Mouse (Mus musculus) adipocyte (in vitro differentiated cells): ENCODE data around the gene Slc35f3.

Source experiments
- DNase-seq: peaks from one replicate; pipeline ENCODE4 v3.0.0-alpha.2; 2016; ENCODE audit warnings: low spot score

Slc35f3 gene

DNA sequence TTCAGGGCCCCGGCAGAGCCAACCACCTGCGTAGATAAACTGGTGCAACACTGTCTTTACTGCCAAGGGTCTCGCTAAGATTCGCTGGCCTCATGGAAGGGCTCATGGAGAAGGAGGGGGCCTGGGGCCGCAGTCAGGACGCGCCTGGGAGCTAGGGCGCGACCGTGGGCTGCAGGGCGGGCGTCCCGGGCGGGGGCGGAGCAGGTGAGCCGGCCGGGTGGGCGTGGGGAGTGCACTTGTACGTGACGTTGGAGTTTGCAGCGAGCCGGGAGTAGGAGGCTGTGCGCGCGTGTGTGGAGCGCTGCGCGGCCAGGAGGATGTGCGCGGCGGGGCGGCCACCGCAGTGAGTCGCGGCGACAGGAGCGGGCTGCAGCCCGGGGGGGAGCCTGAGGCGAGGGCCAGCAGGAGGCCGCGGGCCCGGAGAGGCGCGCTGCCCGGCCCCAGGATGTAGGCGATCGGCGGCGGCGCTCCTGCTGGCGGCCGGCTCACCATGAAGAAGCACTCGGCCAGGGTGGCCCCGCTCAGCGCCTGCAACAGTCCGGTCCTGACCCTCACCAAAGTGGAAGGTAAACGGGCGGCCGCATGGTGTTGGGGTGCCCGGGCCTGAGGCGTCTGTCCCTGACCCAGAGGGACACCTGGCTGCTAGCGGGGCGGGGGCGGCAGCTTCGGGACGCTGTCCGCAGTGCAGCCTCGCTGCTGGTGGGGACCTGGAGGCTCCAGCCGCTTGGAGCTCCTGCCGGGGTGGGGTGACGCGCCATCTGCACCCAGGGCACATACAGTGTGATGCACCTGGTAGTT is at the start of gene Slc35f3:
TSS of gene Slc35f3 (plus strand) at position 263 of the 798 bp plus-strand sequence.
- DNase-seq, result no peak

- no peak for DNase-seq
Observed at GRCm38 (mm10) chr8:126250486-126250885, 47.9 kb upstream of the Slc35f3 start.

- DNase-seq, result no peak
Observed at GRCm38 (mm10) chr8:126256585-126257391, 41.6 kb upstream of the Slc35f3 start.

GRCm38 (mm10) chr8:126257392-126257681 is 41.0 kb upstream of the Slc35f3 start:
- no peak for DNase-seq

DNA sequence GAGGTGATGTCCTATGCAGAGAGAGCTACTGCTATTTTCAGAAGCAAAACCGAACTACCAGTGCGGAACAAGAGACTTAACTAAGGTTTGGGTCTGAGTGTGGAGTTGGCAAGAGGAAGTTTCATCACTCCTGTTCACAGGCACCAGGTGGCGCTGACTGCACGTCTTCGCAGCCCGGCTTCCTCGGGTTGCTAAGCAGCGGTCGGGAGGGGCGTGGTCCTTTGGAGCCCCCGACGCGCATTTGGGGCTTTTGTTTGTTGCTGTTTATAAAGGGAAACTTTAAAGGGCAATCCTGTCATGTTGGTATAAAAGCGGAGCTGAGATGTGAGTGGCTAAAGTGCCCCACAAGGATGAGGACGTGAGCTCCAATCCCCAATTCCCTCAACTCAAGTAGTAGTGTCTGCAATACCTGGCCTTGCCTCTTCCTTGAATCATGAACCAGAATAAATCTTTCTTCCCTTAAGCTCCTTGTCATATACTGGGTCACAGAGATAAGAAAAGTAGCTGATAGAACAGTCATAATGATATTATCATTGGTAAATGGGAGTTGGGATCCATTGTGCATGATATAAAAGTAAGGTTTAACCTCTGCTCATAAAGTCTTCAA is 40.1 kb upstream of the Slc35f3 start:
- DNase-seq, result peak; percentile 7

DNA sequence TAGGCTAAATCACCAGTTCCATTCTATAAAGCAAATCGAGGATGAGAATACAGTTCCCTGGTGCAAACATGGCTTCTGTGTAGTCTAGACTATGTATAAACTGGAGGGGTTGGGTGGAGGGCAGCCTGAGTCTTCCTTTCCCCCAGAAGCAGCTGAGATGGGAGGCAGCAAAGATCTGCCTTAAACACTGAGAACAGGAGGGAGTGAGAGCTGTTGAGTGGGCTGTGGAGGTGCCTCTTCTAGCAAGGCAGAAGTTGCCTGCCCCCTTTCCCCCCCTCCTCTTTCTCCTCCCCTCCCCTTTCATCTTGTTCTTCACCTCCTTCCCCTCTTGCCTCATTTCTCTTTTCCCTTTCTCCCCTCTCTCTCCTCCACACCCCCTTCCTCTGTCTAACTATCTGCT is 33.2 kb upstream of the Slc35f3 start:
- DNase-seq, result no peak

DNA sequence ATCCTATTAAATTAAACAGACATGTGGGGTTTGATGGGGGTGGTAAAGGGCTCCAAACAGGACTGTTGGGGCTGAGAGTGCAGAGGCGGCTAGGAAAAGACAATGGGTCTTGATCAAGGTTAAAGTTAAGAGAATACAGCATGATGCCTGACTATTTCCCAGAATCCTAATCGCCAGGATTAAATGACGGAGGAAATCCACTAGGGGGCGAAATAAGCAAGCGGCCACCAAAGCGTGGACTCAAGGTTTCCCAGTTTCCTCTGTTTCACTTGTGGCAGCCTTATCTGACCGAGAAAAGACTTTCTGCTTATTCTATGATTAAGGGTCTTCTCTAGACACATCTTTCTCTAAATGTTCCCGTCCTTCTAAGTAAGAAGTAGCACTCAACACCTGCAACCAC is 31.2 kb upstream of the Slc35f3 start:
- peak; percentile 4 for DNase-seq

GRCm38 (mm10) chr8:126269733-126270132 is 28.6 kb upstream of the Slc35f3 start:
- no peak for DNase-seq

DNA sequence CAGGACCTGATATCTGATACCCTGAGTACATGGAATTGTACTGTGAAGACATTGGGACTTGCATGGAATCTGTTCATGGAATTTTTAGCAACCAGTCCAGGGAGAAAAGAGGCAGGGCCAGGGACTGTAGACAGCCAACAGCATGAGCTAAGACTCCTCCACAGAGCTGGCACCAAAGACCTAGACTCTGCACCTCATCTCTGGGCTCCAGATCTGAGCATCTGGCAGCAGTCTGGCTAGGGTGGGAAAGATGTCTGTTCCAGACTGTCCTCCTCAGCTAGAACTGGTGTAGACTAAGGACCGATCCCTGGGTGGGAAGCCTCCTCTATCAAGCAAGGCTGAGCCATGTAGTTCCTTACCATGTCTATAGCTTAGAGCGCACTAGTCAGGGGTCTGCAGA is 25.9 kb upstream of the Slc35f3 start:
- no peak for DNase-seq

GRCm38 (mm10) chr8:126273066-126273465 is 25.3 kb upstream of the Slc35f3 start:
- no peak for DNase-seq

GRCm38 (mm10) chr8:126274866-126275360 is 23.4 kb upstream of the Slc35f3 start:
- no peak for DNase-seq

- DNase-seq, result no peak
Observed at GRCm38 (mm10) chr8:126275886-126276285, 22.5 kb upstream of the Slc35f3 start.

DNA sequence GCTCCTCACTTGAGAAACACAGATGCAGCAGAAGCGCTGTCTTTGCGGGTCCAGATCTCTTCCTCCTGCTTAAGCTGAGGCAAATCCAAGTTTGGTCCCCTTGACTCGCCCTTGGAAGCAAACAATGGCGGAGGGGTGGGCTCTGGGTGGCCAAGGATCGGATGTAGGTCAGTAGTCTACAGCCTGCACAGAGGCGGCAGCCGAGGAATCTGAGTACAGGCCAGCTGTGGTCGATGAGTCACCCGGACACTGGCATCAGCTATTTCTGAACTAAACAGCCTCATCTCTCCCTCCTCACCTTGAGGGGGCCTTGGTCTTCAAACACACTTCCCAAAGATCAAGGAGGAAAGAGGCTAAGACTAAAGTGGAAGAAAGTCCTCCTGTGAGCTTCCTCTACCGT is 6.4 kb upstream of the Slc35f3 start:
- DNase-seq, result no peak

GRCm38 (mm10) chr8:126297284-126297845 is 993 bp upstream of the Slc35f3 start:
- peak; percentile 17 for DNase-seq

DNA sequence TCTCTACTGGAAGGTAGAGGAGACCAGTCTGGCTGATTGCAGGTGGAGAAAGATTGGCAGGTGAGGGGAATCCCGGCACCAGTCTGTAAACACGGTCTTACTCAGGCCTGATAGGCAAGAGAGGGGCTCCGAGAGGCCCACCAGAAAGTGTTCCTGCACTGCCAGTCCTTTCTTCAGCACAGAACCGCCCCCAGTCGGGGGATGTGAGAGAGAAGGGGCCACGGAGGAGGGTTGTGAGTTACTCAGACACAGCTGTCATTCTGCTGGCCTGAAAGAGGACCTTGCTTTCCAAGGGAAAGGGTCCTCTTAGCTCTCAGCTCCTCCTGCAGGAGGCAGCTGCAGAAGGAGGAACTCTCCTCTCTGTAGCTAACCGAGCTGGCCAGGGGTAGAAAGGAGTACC is 975 bp downstream of the Slc35f3 start:
- no peak for DNase-seq

GRCm38 (mm10) chr8:126300350-126300749 is 2.0 kb downstream of the Slc35f3 start:
- no peak for DNase-seq

DNA sequence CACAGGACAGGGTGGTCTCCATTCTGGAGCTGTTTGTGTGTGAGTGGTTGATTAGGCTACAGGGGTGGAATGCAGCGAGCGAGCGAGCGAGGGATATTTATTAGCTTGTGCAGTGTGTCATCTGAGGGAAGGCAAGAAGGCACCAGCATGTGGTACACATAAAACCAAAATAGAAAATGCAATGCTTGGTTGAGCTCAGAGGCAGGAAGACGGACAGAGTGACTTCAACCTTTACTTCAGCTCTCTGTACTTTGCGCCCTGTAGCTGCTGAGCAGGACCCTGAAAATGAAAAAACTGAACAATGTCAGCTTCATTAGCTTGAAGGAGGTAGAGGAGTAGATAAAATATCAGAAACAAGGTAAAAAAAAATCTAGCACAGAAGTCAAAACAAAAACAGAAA is 3.2 kb downstream of the Slc35f3 start:
- DNase-seq, result no peak

DNA sequence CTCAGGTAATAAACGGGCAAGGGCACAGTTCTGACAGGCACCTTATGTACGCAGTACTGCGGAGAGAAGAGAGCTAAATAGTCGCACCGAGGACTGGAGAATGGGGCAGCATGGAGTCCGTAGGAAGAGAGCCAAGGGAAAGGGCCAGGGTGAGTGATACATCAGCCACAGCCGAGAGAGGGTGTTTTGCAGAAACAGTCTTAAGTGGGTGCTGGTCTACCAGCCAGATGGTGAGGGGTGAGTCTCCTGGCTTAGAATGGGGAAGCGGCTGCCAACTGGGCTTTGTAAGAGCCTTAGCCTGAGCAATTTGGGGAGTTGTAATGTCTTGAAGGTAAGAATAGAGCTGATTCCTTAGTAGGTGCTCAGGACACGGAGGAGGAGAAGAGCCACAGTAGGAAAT is 8.8 kb downstream of the Slc35f3 start:
- DNase-seq, result no peak

DNA sequence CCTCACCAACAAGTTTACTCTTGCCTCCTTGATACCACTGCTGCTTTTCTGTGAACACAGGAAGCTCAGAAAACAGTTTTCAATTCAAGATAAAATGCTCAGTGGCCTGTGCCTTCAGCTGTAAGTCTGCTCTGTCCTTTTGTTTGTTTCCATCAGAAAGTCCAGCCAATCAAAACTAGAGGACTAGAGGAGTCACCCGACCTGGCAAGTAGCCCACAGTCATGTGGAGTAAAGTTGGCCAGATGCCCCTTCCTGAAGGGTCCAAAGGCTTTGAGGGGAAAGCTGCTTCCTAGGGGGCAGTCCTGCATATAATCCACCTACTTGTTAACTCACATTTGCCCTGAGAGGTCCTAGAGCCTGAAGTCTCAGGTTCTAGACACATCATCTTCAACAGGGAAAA is 10.7 kb downstream of the Slc35f3 start:
- DNase-seq, result peak; percentile 10

DNA sequence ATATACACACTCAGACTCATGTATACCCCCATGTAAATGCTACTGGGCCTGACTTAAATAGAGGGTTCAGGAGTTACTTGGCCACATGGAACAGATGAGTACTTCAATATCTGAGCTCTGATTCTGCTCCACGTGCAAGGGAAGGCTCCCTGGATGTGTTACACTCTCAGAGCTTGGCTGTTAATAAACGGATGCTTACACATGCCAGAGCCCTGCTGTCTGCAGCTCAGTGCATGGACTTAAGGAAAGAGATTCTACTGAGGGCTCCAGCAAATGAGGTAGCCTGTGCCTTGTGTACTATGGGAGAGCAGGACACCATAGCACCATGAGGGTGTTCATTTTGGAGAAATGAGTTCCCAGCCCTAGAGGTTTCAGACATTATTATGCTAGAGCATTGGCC is 26.6 kb downstream of the Slc35f3 start:
- DNase-seq, result no peak

DNA sequence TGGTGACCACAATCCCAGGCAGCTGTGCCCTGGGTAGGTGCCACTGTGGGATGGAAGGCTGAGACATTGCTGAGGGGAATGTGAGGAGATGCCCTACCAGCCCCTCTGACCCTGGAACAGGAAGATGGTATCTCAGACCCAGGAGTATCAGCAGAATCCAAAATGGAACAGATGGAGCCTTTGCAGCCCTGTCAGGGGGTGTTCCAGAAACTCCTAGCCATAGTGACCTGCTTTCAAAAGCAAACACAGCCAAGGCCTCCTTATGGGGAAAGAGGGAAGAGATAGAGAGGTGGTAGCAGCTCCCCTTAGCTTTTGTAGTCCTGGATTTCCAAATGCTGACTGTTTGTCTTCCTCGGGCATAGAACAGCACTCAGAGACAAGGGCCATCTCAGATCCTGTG is 27.8 kb downstream of the Slc35f3 start:
- DNase-seq, result no peak

DNA sequence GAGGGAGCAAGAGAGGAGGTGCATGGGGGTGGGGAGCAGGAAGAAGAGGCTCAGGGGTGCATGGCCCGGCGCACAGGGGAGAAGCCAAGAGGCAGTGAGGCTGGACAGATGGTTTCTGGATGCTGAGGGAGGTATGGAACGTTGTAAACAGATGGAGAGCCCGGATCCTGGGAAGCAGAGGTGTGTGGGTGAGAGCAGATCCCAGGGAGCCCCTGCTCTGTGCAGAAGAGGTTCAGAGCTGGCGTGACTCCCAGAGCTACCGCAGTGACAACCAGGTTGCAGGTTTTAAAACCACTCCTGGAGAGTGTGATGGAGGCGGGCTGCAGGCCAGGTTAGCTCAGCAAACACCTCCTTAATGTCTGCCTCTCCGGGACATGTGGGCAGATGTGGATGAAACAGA is 28.4 kb downstream of the Slc35f3 start:
- DNase-seq, result no peak

DNA sequence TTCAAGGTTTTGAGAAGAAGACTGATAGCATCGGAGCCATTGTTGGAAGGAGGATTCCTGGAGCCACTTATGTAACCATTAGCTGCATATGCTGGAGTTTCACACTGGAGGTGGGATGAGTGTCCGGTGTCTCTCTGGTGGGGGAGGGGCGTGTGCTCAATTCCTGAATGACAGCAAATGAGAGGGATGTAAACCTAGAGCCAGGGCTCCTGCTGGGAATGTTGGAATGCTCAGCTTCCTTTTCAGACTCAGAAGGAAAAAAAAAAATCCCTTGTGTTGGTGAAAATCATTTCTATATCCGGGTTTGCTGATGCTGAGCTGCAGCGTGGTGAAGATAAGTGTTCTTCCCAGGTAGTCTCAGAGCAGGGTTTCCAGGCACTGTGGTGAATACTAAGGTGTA is 29.4 kb downstream of the Slc35f3 start:
- DNase-seq, result no peak
